Mouse (Mus musculus) spleen, adult 2 months (tissue): Measurements from ENCODE around the gene Kmt2a. TPM values are rescaled to one million over a fixed set of nuclear protein-coding genes. Genes with fewer than 3 reads are reported as not detected.

Experiments used
- DNase-seq, 2 experiments: peaks; one replicate each; pipeline versions ENCODE4 v3.0.0 to v3.0.0-alpha.2; 2012 to 2021; ENCODE audit warnings: low spot score in 2 of 2, low read depth in 1 of 2
- H3K27ac ChIP-seq: fragments of 200-500 bp; 2 replicates; pipeline ENCODE4 v1.5.1; 2012; ENCODE audit warnings: low read length, inconsistent platforms; ENCODE audit not compliant: insufficient read depth
- H3K27me3 ChIP-seq: fragments of 200-500 bp; 2 replicates; pipeline ENCODE4 v1.6.1; 2012; ENCODE audit warnings: mild to moderate bottlenecking, moderate library complexity, low read length, inconsistent platforms; ENCODE audit not compliant: control insufficient read depth, insufficient read depth
- H3K36me3 ChIP-seq: fragments of 200-500 bp; 2 replicates; pipeline ENCODE4 v1.6.1; 2012; ENCODE audit warnings: mild to moderate bottlenecking, low read length, inconsistent platforms; ENCODE audit not compliant: control insufficient read depth, insufficient read depth
- H3K4me1 ChIP-seq: fragments of 200-500 bp; 2 replicates; pipeline ENCODE4 v1.6.1; 2011; ENCODE audit warnings: inconsistent platforms; ENCODE audit not compliant: control insufficient read depth, insufficient read depth, insufficient read length
- H3K4me3 ChIP-seq: fragments of 200-500 bp; 2 replicates; pipeline ENCODE4 v1.5.1; 2011; ENCODE audit warnings: mild to moderate bottlenecking, inconsistent platforms; ENCODE audit not compliant: insufficient read depth, insufficient read length; ENCODE audit errors: extremely low read depth
- CTCF ChIP-seq: fragments of 200-500 bp; IDR thresholded peaks from 2 replicates; pipeline ENCODE4 v1.5.1; 2011; ENCODE audit warnings: mild to moderate bottlenecking, inconsistent platforms; ENCODE audit not compliant: insufficient read depth, insufficient read length, insufficient replicate concordance; ENCODE audit errors: extremely low read depth
- POLR2A ChIP-seq: fragments of 200-500 bp; IDR thresholded peaks from 2 replicates; pipeline ENCODE4 v1.6.1; 2011; ENCODE audit warnings: low read depth, low read length, inconsistent platforms
- WGBS: fragments of 180-500 bp; shearing (Covaris S2); methylation state at CpG from one replicate; pipeline ENCODE4 v1.1.7; 2018; 5-methylcytosine and 5-hydroxymethylcytosine counted together
- polyA plus RNA-seq: library from polyadenylated mRNA; depleted of rRNA; stranded (reverse); fragments of >200 nt; gene quantifications from 2 replicates; pipeline ENCODE4 v1.2.3, GENCODE M21; 2012

Gene Kmt2a
- polyA plus RNA-seq, 1 experiment: 36.8 TPM

DNA sequence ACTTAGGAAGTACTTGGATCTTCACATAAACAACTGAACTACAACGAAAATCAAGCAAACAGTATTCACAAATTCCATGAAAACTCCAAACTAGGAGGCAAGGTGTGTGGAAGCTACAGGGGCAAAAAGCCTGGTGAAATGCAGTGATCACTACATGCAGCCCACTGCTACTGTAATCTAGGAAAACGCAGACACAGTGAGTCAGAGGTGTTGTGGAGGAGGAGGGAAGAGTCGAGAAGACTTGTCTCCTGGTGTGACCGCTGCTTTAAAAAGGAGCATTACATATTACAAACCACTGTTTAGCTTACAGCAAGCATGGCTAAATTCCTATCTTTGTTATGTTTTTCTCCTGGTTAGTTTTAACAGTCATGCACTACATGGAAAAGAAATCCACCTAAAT, 30.3 kb upstream of the Kmt2a start:
- WGBS: 93% methylated on average over 4 of the region's 4 CpGs

DNA sequence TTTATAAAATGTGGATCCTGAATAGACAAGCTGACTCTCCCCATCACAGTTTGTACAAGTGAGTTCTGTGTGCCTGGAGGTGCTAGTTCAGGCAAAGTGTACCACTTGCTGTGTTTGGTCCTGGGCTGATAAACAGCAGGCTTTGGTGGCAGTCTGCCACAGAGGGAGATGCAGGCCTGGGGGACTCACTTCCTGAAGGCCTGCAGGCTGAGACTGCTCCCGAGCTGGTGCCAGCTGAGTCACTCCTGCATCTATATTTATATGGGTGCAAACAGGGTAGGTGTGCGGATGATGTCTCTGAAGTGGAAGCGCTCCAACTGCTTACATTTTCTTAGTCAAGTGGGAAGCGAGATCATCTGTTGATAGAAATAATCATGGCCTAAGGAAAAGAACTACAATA, 24.5 kb upstream of the Kmt2a start:
- 30% methylated on average over 4 of the region's 4 CpGs for WGBS
- Histone ChIP-seq H3K27ac (no peak overlapping the region), H3K36me3 (no peaks in the 10 kb centered on the region; the same call in 1 of the 2 replicates), H3K4me3 (no peak overlapping the region), H3K27me3 (no peaks in the 10 kb centered on the region), H3K4me1 (no peaks in the 10 kb centered on the region)
- TF ChIP-seq CTCF: no peak
- no peak for DNase-seq

More for the DNA sequence above, 30.3 kb upstream of the Kmt2a start:
- Histone ChIP-seq H3K27ac (no peak overlapping the region), H3K4me1 (no peaks in the 10 kb centered on the region), H3K27me3 (no peaks in the 10 kb centered on the region), H3K4me3 (no peak overlapping the region), H3K36me3 (peaks cover 8% of the 10 kb centered on the region; the same call in 1 of the 2 replicates)
- no peak for DNase-seq
- TF ChIP-seq CTCF (no peak), POLR2A (no peak)

DNA sequence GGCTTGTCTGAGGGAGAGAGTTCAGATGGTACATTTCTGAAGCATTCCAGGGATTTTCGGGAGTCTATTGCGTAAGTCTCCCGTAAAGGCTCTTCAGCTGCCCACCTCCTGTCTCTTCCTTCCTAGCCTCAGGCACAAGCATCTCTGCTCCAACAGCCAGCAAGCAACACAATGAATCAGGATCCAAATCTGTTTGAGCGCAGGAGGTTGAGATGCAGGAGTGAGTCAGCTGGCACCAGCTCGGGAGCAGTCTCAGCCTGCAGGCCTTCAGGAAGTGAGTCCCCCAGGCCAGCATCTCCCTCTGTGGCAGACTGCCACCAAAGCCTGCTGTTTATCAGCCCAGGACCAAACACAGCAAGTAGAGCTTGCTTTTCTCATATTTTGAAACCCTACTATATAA, 23.9 kb upstream of the Kmt2a start:
- Histone ChIP-seq H3K27ac (peak overlapping the region; percentile 8; the same call in 1 of the 2 replicates), H3K4me3 (no peak overlapping the region), H3K27me3 (no peaks in the 10 kb centered on the region), H3K36me3 (no peaks in the 10 kb centered on the region), H3K4me1 (no peaks in the 10 kb centered on the region)
- DNase-seq: no peak
- WGBS: 65% methylated on average over 5 of the region's 5 CpGs
- no peak for TF ChIP-seq CTCF

DNA sequence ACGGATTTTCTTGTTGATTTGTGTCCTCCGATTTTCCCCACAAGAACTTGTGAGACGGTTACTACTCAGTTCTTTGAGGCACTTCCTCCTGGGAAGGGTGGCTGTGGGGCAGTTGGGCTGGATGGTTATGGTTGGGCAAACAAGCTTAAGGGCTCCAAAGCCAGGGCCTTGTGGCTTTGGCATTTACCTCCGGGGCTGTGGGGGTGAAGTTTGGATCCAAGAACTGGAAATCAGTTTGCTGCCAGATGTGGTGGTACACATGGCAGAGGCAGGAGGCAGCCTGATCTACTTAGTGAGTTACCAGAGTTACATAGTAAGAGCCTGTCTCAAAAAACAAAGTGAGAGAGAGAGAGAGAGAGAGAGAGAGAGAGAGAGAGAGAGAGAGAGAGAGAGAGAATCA, 22.8 kb upstream of the Kmt2a start:
- TF ChIP-seq POLR2A (no peak), CTCF (no peak)
- Histone ChIP-seq H3K4me3 (no peak overlapping the region), H3K27me3 (no peaks in the 10 kb centered on the region), H3K4me1 (no peaks in the 10 kb centered on the region), H3K36me3 (no peaks in the 10 kb centered on the region), H3K27ac (no peak overlapping the region)
- DNase-seq: no peak
- 50% methylated on average over 4 of the region's 4 CpGs for WGBS

DNA sequence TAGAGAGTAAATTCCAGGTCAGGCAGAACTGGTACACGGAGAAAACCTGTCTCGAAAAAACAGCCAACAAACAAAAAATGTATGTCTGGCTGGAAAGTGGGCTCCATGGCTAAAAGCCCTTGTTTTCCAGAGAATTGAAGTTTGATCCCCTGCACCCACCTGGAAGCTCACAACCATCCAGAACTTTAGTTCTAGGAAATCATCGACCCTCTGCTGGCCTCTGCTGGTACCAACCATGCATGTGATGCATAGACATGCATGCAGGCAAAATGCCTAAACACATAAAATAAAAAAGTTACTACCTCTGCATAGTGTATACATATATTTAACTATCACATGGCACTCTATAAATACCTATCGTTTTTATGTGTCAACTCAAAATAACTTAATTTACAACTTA, 19.3 kb upstream of the Kmt2a start:
- H3K36me3 ChIP-seq: no peaks in the 10 kb centered on the region
- TF ChIP-seq POLR2A (no peak), CTCF (no peak)
- 65% methylated on average over 4 of the region's 4 CpGs for WGBS
- peak in 1 of 2 experiments; percentile 12 for DNase-seq
- no peak overlapping the region for H3K4me3 ChIP-seq
- no peaks in the 10 kb centered on the region for H3K27me3 ChIP-seq
- H3K4me1 ChIP-seq: no peaks in the 10 kb centered on the region
- no peak overlapping the region for H3K27ac ChIP-seq

DNA sequence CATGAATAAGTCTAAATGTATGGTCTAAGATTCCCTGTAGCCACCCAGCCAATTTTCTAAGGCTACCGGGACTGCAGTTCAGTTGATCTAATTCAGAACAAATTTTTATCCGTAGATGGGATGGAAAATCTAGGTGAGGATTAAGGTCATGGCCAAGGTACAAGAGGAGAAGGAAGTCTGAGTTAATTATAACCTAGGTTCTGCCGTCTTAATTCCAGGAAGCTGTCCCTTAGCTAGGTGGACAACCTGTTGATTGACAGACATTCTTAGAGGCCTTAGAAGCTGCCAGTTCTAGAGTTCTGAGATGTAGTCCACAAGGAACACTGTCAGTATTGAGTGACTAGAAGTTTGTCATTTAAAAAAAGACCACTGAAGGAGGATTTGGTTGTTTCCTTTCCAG, 18.6 kb upstream of the Kmt2a start:
- Histone ChIP-seq H3K27me3 (no peaks in the 10 kb centered on the region), H3K4me1 (no peaks in the 10 kb centered on the region), H3K4me3 (no peak overlapping the region), H3K27ac (no peak overlapping the region), H3K36me3 (no peaks in the 10 kb centered on the region)
- 73% methylated on average over 3 of the region's 3 CpGs for WGBS
- no peak for DNase-seq
- TF ChIP-seq CTCF (no peak), POLR2A (no peak)

DNA sequence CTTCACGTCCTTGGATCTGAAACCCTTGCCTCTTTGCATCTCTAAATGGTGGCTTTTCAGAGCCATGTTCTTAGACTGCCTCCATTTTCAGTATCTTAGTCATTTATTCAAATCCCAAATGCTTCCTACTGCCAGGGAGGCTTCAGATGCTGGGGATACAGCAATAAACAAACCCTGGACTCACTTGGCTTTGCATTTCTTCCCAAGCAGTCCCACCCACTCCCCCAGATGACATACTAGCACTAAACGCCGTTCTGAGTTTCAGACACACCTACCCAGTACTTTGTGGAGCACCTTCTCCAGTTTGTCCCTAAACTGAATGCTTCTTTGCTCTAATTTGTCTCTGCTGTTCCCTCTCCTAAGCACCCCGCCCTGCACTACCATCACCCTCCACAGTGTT, 15.9 kb upstream of the Kmt2a start:
- no peaks in the 10 kb centered on the region for H3K36me3 ChIP-seq
- 85% methylated on average over 4 of the region's 4 CpGs for WGBS
- DNase-seq: no peak
- no peak for TF ChIP-seq CTCF
- TF ChIP-seq POLR2A: no peak
- no peak overlapping the region for H3K4me3 ChIP-seq
- H3K27ac ChIP-seq: no peak overlapping the region
- no peaks in the 10 kb centered on the region for H3K27me3 ChIP-seq
- no peaks in the 10 kb centered on the region for H3K4me1 ChIP-seq
